Mouse (Mus musculus): ENCODE results near the gene Lrp8.

Lrp8 gene

DNA sequence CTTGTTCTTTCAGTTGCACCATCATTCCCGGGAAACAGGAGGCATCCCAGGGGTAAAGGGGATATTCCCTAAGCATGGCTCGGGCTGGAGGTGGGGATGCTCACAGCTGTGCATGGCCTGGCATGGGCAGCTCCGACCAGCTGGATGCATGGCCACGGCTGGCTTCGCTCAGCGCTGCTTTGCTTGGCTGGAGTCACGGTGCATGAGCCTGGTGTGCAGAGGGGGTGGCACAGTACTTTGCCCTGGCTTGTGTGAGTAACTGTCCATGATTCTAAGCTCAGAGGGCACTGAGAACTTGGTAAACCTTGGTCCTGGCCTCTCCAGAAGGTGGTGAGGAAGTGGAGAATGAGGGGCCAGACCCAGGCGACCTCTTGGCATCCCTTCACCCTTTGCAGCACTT lies 48.0 kb downstream of the Lrp8 start:
- no peak for DNase-seq

DNA sequence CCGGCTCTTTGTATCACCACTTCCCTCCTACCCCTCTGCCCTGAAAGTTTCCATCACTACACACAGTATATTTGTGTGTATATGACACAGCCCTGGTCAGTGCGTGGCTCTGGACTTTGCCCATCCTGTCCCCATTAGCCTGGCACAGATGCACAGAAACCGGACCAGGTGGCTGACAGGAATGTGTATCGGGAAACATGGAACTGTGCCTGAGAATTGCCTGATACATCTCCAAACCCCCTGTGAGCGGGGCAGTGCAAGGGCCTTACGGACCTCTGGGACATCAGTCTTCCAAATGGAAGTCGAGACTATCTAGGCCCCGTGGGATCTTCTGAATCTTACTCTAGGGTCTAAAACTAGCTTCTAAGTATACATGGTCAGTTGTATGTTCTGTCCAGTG lies 51.3 kb downstream of the Lrp8 start:
- DNase-seq: no peak

DNA sequence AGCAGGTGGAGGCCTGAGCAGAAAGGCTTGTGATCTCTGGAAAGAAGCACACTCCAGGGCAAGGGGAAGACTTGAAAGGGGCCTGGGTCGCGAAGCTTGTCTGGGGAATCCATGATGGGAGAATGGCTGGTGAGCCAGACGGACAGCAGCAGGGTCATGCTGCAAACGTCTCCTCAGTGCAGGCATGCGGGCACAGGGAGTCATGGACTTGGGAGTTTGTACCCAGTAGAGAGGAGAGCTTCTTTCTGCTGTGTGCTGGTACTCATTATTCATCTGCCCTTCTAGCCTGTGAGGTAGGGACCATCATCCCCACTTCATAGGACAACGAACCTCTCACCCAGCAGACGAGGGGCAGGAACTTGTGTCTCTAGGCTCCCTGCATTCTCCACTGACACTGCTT lies 51.8 kb downstream of the Lrp8 start:
- no peak for DNase-seq

DNA sequence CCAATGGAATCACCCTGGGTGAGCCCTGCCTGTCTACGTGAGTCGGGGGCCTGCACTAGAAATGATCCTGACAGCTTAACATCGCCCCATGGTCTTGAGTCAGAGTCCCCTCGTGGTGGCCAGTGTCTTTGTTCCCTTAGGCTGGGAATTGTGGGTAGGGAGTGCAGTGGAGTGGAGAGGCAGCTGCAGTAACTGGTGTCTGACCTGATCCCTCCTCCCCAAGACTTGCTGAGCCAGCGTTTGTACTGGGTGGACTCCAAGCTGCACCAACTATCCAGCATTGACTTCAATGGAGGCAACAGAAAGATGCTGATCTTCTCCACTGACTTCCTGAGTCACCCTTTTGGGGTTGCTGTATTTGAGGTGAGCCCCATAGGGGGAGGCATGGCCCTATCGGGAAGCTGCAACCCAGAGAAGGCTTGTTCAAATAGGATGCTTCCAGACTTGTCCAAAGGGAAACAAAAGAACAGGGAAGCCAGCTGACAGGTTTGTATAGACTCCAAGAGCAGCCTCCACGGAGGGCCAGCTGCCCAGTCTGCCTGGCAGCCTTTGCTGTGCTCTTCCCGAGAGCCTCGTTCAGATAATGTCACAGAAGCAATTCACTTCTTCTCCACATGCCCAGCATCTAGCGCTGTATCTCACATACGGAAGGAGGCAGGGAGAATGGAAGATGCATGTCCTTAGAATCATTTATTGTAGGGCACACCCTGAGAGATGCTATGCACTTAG lies 55.1 kb downstream of the Lrp8 start:
- DNase-seq: no peak

DNA sequence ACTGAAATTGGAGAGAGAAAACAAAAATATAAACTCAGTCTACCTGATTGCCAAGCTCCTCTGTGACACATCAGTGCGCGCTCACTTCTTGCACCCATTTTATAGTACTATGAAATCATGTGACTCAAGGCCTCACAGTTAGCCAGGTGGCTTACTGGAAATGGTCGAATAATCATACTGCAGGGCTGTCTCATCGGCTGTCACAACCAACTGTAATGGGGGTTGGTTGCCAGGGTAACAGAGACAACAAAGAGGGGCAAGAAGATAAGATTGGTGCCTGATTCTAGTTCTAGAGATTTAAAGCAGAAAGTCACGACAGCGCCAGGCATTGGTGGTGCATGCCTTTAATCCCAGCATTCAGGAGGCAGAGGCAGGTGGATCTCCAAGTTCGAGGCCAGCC lies 56.9 kb downstream of the Lrp8 start:
- DNase-seq: no peak

DNA sequence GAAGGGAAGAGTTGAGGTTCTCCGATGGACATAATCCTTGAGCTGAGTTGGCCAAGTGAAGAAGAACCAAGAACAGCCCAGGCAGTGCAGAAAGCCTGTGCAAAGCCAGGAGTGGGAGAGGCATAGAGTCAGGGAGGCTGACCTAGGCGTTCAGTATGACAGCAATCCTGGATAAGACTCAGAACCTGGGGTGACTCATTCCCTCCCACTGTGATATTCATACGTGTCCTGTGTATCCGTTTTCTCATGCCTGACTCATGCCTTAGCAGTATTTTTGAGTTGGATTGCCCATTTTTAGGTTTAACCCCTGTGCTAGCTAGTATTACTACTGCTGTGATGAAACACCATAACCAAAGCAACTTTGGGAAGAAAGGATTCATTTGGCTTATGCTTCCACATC lies 62.8 kb downstream of the Lrp8 start:
- no peak for DNase-seq

DNA sequence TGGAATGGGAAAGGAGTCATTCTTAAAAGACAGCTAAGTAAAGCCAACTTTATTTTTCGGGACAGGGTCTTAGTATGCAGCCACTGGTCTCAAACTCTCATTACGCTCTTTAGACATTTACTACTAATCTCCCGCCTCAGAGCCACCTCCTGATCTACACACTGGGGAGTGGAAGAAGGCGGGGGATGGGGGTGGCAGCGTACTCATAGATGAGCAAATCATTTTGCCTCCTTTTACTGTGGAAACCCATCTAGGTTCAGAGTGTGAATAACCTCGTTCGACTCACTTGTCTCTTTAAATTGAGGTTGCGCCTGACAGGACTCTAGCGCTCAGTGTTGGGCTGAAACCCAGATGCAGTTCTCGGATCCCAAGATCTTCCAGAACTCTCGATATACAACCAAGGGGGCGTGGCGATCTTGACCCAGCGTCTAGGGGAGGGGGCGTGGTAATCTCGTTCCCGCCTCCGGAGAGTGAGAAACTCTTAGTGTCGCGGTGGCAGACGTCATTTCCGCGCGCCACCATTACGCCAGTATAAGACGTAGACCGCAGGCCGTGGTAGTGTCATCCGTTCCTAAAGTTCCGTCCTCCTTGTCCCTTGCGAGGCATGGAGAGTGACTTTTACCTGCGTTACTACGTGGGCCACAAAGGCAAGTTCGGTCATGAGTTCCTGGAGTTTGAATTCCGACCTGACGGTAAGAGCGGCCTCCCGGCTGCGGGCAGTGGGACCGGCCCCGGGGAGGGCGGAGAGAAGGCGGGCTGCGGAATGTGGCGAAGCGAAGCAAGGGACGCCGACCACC lies 77.4 kb downstream of the Lrp8 start, which contains the start of gene Magoh:
Gene Magoh (plus strand): TSS at position 502 of the 797 bp plus-strand sequence.
- DNase-seq: peak; percentile 97

DNA sequence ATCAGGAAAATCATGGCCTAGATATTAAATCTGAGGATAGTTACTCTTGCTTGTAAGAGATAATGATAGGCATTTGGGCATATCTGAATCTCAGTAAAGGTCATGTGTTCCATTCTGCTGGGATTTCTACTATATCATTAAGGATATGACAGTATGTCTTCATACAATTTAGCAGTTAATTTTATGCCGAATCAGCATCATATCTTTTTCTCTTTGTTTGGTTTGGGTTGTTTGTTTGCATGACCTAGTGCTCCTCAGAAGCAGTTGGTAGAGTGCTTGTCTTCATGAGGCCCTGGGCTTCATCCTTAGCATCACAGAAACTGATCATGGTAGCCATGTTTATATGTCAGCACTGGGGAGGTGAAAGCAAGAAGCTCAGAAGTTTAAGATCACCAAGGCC lies 79.6 kb downstream of the Lrp8 start:
- no peak for DNase-seq

DNA sequence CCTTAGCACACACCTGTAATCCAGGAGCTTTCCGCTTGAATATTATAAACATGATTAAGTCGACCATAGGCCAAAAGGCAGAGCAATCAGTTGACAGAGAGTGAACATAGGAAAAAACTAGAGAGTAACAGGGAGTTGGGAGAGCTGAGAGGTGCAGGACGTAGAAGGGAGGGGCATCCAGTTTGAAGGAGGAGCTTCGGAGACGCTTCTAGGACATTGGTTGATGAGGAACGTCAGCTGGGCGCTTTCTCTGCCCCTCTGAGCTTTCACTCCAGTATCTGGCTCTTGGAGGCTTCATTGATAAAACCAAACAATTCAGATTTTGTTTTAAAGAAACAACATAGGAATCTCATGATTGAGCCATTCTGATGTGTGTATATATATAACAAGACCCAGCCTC lies 84.3 kb downstream of the Lrp8 start:
- DNase-seq: no peak

DNA sequence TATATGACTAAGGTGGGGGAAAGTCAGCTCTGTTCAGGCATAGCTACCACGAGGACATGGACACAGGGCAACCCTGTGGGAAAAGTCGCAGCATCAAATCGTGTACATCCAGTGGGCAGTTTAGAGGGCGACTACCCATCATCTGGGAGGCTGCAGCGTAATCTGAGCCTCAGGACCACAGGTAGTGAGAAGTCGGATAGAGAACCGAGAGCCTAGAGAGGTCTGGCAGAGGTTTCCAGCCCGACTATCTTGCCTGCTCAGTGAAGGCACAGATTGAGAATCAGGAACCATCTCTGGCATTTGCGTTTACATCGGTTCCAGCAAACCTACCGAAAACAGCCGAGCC lies 87.3 kb downstream of the Lrp8 start:
- no peak for DNase-seq

DNA sequence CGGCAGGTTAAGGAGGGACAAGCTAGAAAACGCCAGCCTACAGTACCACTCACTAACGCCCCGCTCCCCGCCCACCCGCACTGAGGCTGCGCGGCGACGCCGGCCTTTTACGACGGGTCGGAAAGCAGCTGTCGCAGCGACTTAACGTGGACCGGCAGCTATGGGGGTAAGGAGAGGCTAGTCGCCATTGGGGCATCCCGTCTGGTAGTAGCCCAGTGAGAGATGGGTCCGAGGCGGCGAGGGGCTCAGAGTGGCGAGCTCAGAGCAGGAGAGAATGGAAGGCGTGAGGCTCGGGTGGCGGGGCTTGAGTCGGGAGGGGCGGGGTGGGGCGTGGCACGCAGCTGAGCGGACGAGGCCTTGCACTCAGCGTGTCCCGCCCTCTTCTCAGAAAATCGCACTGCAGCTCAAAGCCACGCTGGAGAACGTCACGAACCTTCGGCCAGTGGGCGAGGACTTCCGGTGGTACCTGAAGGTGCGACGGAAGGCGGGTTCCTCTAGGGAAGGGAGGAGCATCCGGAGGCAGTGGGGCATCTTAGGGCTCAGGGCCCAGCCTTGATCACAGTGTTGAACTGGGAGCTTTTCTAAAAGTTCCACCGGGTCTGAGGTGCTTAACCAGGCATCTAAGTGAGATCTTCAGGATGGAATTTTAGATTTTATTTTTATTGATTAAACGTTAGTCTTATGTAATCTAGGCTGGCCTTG lies 87.8 kb downstream of the Lrp8 start, which contains the start of gene 0610037L13Rik:
Gene 0610037L13Rik (plus strand): TSS at position 83 of the 702 bp plus-strand sequence.
- DNase-seq: peak; percentile 94

DNA sequence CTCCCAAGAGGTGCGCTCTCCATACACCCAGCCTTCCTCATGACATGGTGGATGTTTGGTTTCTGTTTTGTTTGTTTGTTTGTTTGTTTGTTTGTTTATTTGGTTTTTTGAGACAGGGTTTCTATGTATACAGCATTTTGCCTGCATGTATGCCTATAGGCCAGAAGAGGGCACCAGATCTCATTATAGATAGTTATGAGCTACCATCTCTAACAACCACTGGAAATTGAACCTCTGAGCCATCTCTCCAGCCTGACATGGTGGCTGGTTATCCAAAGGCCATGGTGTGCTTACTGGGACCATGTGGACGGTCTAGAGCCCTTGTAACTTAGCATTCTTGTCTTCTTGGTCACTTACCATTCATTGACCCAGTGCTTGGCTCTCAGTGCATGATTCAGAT lies 90.6 kb downstream of the Lrp8 start:
- no peak for DNase-seq

DNA sequence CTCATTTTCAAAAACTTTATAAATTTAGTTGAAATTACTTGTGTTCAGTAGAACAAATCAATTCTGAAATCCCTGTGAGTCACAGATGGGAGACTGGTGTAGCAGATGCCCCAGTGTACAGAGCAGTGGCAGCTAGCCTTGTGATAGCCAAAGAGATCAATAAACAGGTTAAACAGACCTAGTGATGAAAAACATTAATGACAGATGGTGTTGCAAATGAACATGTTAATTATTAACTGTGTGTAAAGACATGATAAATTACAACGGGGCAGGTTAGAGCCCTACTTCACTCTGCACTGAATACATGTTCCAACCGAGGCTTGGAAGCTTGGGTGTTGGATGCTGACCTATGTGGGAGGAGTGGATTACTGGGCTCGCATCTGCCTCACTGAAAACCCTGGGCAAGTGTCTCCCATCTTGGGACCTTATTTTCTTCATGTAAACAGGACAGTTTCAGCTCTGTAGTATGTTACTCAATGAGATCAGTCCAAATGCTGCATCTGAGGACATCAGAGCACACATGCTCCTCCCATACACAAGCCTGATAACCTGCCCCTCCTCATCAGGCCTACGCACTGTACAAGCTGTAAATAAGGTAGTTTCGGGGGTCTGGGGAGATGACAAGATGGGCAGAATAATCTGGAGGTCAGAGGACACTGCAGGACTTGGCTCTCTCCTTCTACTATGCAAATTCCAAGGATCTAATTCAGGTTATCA lies 97.3 kb downstream of the Lrp8 start:
- DNase-seq: no peak

DNA sequence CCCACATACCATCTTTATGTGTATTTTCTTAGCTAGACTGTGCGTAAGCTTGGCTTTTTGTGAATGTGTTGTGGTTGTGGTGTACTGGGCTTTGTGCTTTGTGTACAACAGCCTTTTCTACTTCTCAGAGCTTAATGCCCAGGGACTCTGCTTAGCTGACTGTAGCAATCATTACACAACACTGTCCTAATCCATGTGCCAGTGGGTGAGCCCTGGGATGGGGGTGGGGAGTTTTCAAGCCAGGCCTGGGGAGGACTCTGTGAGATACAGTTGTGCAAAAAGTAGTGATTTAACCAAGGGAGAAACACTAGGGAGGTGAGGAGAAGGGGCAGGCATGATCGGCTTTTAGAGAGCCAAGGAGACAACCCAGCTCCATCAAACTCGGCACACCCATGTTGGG lies 98.1 kb downstream of the Lrp8 start:
- no peak for DNase-seq

DNA sequence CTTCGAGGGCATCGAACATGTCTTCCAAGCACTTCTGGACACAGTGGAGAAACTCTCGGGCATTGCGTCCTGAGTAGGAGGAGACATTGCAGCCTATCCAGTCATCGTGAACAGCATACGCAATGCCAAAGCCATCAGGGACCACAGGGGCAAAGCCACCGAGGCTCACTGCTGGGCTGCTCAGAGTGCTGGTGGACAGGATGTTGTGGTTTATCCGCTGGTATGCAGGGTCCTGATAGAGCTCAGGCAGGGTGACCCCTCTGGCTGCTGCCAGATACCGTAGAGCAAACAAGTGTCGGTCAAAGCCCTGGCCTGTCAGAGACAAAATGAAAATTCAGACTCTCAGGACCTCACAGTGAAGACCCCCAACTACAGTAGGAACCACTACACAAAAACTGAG lies 102.2 kb downstream of the Lrp8 start:
- no peak for DNase-seq

DNA sequence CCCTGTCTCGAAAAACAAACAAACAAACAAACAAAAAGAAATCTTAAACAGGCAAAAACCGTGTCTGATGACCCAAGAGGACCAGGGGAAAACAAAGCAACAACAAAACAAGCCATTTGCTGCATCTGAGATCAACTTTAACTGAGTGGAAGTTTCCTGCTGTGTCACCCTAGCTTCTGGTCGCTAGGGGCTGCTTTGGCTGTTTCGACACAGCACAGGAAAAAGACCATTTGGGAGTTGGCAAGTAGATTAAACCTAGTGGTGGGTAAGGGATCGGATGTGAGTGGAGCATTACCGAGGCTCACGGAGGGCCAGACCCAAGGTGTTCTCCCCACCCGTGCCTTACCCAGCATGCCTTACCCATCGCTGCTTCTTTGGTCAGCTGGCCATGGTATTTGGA lies 104.5 kb downstream of the Lrp8 start:
- DNase-seq: no peak

DNA sequence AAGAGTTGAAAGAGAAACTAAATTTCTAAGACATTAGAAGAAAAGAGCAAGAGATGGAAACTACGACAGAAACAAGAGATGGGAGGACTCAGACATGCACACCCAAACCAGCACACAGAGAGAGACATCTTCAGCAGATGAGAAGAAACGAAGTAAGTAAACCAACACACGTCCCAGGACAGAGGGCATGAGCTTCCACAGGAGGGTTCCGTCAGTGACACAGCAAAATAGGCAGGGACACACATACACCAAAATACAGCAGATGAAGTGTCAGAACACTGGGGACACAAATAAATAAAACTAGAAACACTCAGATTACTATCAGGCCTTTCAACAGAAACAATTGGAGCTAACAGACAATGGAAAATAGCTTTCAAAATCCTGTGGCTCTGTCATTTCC lies 108.0 kb downstream of the Lrp8 start:
- no peak for DNase-seq

DNA sequence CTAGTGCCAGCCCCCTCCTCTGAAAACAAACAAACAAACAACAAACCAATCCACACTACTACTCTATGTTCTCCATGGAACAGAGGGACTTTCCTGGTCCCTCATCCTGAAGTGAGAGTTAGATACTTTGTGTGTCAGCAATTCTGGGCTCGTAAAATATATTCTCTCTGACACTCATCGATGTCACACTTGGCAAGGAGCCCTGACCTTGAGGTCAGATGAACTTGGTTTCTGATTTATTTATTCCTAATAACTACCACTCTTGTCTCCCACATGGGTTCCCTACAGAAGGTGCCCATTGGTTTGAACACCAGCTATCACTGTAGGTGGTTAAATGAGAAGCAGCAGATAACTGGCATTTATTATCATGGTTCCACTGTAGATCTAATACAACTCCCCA lies 118.3 kb downstream of the Lrp8 start:
- no peak for DNase-seq

DNA sequence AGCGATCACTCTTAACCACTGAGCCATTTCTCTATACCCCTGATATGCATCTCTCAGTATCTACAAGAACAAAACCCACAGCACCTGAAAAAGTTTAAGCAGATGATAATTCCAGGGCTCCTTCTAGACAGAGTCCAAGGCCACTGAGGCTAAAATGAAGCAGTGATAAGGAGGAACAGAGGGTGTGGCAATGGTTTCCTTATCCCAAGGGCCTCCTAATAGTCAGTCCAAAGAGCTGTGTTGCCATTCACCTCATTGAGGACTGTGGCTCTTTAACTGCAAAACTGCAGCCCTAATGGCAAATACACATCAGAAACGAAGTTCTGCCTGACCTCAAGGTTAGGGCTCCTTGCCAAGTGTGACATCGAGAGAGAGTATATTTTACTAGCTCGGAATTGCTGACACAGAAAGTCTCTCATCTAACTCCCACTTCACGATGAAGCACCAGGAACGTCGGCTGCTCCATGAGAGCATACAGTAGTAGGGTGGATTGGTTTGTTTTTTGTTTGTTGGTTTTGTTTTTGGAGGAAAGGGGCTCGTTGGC lies 119.2 kb downstream of the Lrp8 start:
- no peak for DNase-seq

DNA sequence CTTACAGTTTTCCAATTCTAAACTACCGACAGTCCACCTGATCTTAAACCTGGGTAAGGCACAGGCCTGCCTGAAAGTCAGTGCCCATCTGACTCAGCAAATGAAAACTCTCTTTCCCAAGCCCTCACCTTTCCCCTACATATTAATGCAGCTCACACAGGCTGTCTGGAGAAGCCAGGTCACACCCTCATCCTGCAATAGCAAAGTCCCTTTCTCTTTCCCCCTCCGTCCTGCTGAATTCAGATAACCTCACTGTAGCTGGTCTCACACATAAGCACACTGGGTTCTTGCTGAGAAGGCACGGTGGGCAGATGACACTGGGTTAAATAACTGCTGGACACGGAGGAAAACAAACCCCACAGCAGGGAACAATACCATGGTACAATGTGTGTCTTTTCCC lies 119.9 kb downstream of the Lrp8 start:
- DNase-seq: no peak

DNA sequence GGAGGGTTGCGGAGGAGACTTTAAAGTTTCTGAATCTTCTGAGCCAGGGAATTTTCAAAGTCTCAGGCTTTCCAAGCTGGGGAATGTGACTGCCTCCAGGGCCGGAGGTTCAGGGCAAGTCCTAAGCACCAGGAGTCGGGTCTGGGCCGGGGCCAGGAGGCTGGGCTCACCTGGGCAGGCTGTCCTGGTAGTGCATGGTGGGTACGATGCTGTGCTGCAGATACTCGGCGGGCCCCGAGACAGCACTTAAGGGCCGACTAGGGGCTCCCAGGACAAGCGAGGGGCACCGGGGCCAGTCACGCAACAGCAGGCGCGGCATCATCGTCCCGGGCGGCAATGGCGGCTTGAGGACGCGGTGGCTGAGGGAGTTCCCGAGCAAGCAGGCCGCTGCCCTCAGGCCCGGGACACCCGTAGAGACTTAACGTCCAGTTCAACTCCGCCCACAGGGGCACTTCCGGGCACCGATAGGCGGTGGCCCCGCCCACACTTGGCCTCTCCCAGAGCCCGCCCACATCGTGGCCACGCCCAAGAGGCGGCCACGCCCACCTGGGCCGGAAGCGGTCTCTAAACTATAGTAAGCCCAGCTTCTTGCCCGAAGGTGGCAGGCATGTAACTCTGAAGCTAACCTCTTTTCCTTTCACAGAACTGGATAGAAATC lies 121.2 kb downstream of the Lrp8 start, which contains the start of gene Cpt2:
Gene Cpt2 (minus strand): TSS at position 466 of the 658 bp plus-strand sequence.
- DNase-seq: peak; percentile 94

DNA sequence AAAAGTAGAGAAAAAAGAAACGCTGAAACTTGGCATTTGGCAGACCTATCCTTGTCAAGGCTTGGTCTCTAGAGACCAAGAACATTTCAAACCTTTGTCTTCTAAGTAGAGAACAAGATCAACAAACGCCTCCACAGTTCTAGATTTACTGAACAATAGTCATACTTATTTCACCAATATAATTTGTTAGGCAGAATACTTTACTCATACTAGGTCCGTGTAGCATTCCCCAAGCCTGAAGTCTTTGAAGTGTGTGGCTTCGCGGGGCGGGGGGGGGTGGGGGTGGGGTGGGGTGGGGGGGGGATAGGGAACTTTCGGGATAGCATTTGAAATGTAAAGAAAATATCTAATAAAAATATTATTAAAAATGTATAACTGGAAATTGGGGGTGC lies 121.7 kb downstream of the Lrp8 start:
- no peak for DNase-seq

Data from thymus, postnatal 14 days (tissue).